In genomic region chr2:143093726-143094125, GRCm38 (mm10) we compare ENCODE assay signal across 8 mouse cellular contexts. TPM values are rescaled to one million over a fixed set of nuclear protein-coding genes. Genes with fewer than 3 reads are reported as not detected.
DNase-seq lines count a peak whose midpoint lies in the region; ATAC-seq lines count a peak whose summit lies in the region.

No protein-coding gene starts in this region.

- no peak overlapping the region for H3K9ac ChIP-seq in embryonic facial prominence, embryonic 12.5 days
- H3K9ac ChIP-seq in heart, embryonic 14.5 days (ENCODE audit: low read length) = no peak overlapping the region
- H3K9ac ChIP-seq in liver, embryonic 11.5 days (ENCODE audit: low read depth, low read length) = no peak overlapping the region
- no peak overlapping the region for H3K9ac ChIP-seq in neural tube, embryonic 13.5 days

- H3K4me2 ChIP-seq in embryonic facial prominence, embryonic 12.5 days (replicated peaks) = no peak overlapping the region
- H3K4me2 ChIP-seq in heart, embryonic 14.5 days (ENCODE audit: low read length) = no peak overlapping the region
- no peak overlapping the region for H3K4me2 ChIP-seq in liver, embryonic 11.5 days
- H3K4me2 ChIP-seq in neural tube, embryonic 13.5 days = no peak overlapping the region

- 32% methylated on average over 6 of the region's 6 CpGs for WGBS in embryonic facial prominence, embryonic 12.5 days
- 24% methylated on average over 6 of the region's 6 CpGs for WGBS in heart, embryonic 14.5 days
- WGBS in liver, embryonic 11.5 days = 41% methylated on average over 6 of the region's 6 CpGs
- WGBS in neural tube, embryonic 13.5 days = 38% methylated on average over 6 of the region's 6 CpGs

- no peaks in the 10 kb centered on the region for H3K27me3 ChIP-seq in embryonic facial prominence, embryonic 12.5 days
- 0 out of 2 replicates have a peak, but pooled peaks cover 4% of the 10 kb centered on the region for H3K27me3 ChIP-seq in heart, embryonic 14.5 days (ENCODE audit: control insufficient read depth, insufficient read depth, low read length)
- no peaks in the 10 kb centered on the region for H3K27me3 ChIP-seq in liver, embryonic 11.5 days (replicated peaks; ENCODE audit: control insufficient read depth, insufficient read depth, low read length)
- H3K27me3 ChIP-seq in neural tube, embryonic 13.5 days = no peaks in the 10 kb centered on the region

- no peaks in the 10 kb centered on the region for H3K36me3 ChIP-seq in embryonic facial prominence, embryonic 12.5 days
- H3K36me3 ChIP-seq in heart, embryonic 14.5 days (ENCODE audit: control insufficient read depth, insufficient read depth, low read length) = no peaks in the 10 kb centered on the region
- no peaks in the 10 kb centered on the region for H3K36me3 ChIP-seq in liver, embryonic 11.5 days (ENCODE audit: control insufficient read depth, insufficient read depth, low read length)
- H3K36me3 ChIP-seq in neural tube, embryonic 13.5 days = no peaks in the 10 kb centered on the region

- H3K4me1 ChIP-seq in embryonic facial prominence, embryonic 12.5 days = no peaks in the 10 kb centered on the region
- H3K4me1 ChIP-seq in heart, embryonic 14.5 days (ENCODE audit: control insufficient read depth in 2 of 2, insufficient read depth in 2 of 2, low read length in 2 of 2) = no peaks in the 10 kb centered on the region
- no peaks in the 10 kb centered on the region for H3K4me1 ChIP-seq in liver, embryonic 11.5 days (replicated peaks; ENCODE audit: control insufficient read depth, insufficient read depth, low read length)
- H3K4me1 ChIP-seq in neural tube, embryonic 13.5 days (replicated peaks) = no peaks in the 10 kb centered on the region

- DNase-seq in 416B (ENCODE audit: low read depth) = peak; percentile 61
- peak; percentile 41 for DNase-seq in adrenal gland, adult 2 months
- DNase-seq in kidney, postnatal 14 days = peak; percentile 64
- DNase-seq in liver, embryonic 11.5 days (ENCODE audit: low spot score) = peak; percentile 39
- DNase-seq in natural killer cell, adult 2 months (ENCODE audit: low spot score in 2 of 2) = no peak

- H3K9me3 ChIP-seq in embryonic facial prominence, embryonic 12.5 days = no peaks in the 10 kb centered on the region
- H3K9me3 ChIP-seq in heart, embryonic 14.5 days (ENCODE audit: control insufficient read depth, low read length) = no peaks in the 10 kb centered on the region
- H3K9me3 ChIP-seq in liver, embryonic 11.5 days (ENCODE audit: control insufficient read depth, low read length) = no peaks in the 10 kb centered on the region
- no peaks in the 10 kb centered on the region for H3K9me3 ChIP-seq in neural tube, embryonic 13.5 days

- no peak overlapping the region for H3K4me3 ChIP-seq in embryonic facial prominence, embryonic 12.5 days
- H3K4me3 ChIP-seq in heart, embryonic 14.5 days (ENCODE audit: control insufficient read depth in 1 of 2, insufficient read depth in 1 of 2, low read depth in 1 of 2, low read length in 2 of 2) = no peak overlapping the region
- no peak overlapping the region for H3K4me3 ChIP-seq in liver, embryonic 11.5 days (ENCODE audit: low read depth, low read length)
- H3K4me3 ChIP-seq in neural tube, embryonic 13.5 days = no peak overlapping the region

- H3K27ac ChIP-seq in embryonic facial prominence, embryonic 12.5 days = no peak overlapping the region
- no peak overlapping the region for H3K27ac ChIP-seq in heart, embryonic 14.5 days (replicated peaks in 1 of 2; ENCODE audit: control insufficient read depth in 1 of 2, insufficient read depth in 1 of 2, low read depth in 2 of 2, low read length in 2 of 2)
- no peak overlapping the region for H3K27ac ChIP-seq in liver, embryonic 11.5 days (ENCODE audit: low read depth, low read length)
- no peak overlapping the region for H3K27ac ChIP-seq in neural tube, embryonic 13.5 days (replicated peaks)

- ATAC-seq in embryonic facial prominence, embryonic 12.5 days (ENCODE audit: insufficient number of reproducible peaks, insufficient read depth, low FRiP score, low TSS enrichment) = peak; percentile 80; the same call in 1 of the 2 replicates
- ATAC-seq in heart, embryonic 14.5 days (ENCODE audit: insufficient number of reproducible peaks, insufficient read depth, low FRiP score, low read depth) = peak; percentile 56
- 0 out of 2 replicates have a peak, but pooled peaks have one; percentile 53 for ATAC-seq in liver, embryonic 11.5 days (replicated peaks; ENCODE audit: low FRiP score)
- peak; percentile 91 for ATAC-seq in neural tube, embryonic 13.5 days (ENCODE audit: low read depth)

RNA-seq across cellular contexts. Expression of gene Otor, which starts 15.5 kb away (rescaled TPM):
- total RNA-seq in adrenal gland, adult 2 months (2021) = not detected
- not detected in 2 replicates for polyA plus RNA-seq in adrenal gland, adult 2 months (2012; rRNA removed)
- 22.4 and 33.3 TPM in 2 replicates for polyA plus RNA-seq in embryonic facial prominence, embryonic 12.5 days (2016; fragmentation: Nextera tagmentation; extraction: Ambion mirVana)
- polyA plus RNA-seq in heart, embryonic 14.5 days (2014; fragmentation: Nextera tagmentation; extraction: Ambion mirVana) = 0.36 TPM in 1 of 2 replicates, not detected in the other
- polyA plus RNA-seq in liver, embryonic 11.5 days (2014; fragmentation: Nextera tagmentation; extraction: Ambion mirVana) = 0.71 and 1.4 TPM in 2 replicates
- polyA plus RNA-seq in neural tube, embryonic 13.5 days (2015; fragmentation: Nextera tagmentation; extraction: Ambion mirVana) = 0.84 and 2.4 TPM in 2 replicates

RNA-seq across cellular contexts. Expression of gene Snrpb2, which starts 30.9 kb away (rescaled TPM):
- 10 to 100 TPM; 34.8 to 39.8 TPM for total RNA-seq in adrenal gland, adult 2 months (2021)
- polyA plus RNA-seq in adrenal gland, adult 2 months (2012; rRNA removed) = 0.57 and 0.67 TPM in 2 replicates
- 92.7 and 105 TPM in 2 replicates for polyA plus RNA-seq in embryonic facial prominence, embryonic 12.5 days (2016; fragmentation: Nextera tagmentation; extraction: Ambion mirVana)
- polyA plus RNA-seq in heart, embryonic 14.5 days (2014; fragmentation: Nextera tagmentation; extraction: Ambion mirVana) = 38.6 and 46.2 TPM in 2 replicates
- polyA plus RNA-seq in liver, embryonic 11.5 days (2014; fragmentation: Nextera tagmentation; extraction: Ambion mirVana) = 93.0 and 108 TPM in 2 replicates
- polyA plus RNA-seq in neural tube, embryonic 13.5 days (2015; fragmentation: Nextera tagmentation; extraction: Ambion mirVana) = 71.4 and 73.6 TPM in 2 replicates

Comparison
In these comparisons a context has a peak if more than half of its experiments do, and no peak if none do; other contexts are left out.
1. DNase-seq: peak in 416B (single experiment), adrenal gland, adult 2 months (single experiment), kidney, postnatal 14 days (single experiment) and liver, embryonic 11.5 days (single experiment); none in natural killer cell, adult 2 months (0 of 2).
2. RNA of gene Snrpb2, which starts 30.9 kb away (polyA plus RNA-seq): 93.0 to 108 TPM in liver, embryonic 11.5 days, 92.7 to 105 TPM in embryonic facial prominence, embryonic 12.5 days, 71.4 to 73.6 TPM in neural tube, embryonic 13.5 days and 38.6 to 46.2 TPM in heart, embryonic 14.5 days; 0.57 to 0.67 TPM in adrenal gland, adult 2 months; every median in the first group is over 10 times any median in the second.
3. Peak in every context shown above with its lines, with median percentiles within 50 percentile points of each other: ATAC-seq.